Mouse (Mus musculus): ENCODE data around the gene Dcps.
"Not testable (repeated sequence)": the region's sequence is repeated elsewhere in the genome, so short reads cannot be mapped to it uniquely, and the experiment has no call there.

Gene Dcps

DNA sequence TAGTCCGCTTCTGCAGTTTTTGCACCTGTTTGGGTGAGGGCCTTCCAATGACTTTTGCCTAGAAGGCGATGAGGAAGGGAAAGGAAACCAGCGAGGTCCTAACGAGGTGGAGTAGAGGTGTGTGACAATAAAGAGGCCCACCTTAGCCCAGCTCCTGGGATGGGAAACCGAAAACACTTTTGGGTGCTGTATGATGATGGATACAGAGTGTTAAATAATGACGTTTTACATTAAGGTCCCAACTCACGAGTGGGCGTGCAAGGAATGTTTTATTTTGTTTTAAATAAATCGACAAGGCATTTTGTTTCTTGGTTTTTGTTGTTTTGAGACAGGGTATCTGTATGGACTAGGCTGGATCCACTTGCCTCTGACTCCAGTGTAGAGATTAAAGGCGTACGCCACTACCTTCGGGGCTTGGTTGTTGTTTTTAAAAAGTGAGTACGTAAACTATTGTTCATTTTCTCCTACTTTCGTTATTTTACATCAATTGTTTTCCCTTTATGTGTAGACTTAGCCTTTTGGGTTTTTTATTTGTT, 331 bp upstream of the Dcps start:
- DNase-seq, result no peak

DNA sequence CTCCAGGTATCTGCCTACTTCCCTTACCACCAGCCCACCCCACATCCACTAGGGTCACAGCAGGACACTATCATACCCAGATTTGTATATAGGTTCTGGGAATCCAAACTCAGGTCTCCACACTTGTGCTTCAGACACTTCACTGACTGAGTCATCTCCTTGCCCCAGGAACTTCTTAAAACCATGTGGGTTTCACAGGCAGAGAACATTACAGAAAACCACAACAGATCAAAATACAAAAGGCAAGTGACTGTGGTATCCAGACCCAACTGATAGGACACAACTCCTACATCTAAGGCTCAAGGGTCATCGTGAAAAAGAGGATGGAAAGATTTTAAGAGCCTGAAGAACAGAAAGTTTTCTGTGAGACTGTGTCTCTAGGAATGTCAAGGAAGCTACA, 2.5 kb downstream of the Dcps start:
- DNase-seq, result no peak

DNA sequence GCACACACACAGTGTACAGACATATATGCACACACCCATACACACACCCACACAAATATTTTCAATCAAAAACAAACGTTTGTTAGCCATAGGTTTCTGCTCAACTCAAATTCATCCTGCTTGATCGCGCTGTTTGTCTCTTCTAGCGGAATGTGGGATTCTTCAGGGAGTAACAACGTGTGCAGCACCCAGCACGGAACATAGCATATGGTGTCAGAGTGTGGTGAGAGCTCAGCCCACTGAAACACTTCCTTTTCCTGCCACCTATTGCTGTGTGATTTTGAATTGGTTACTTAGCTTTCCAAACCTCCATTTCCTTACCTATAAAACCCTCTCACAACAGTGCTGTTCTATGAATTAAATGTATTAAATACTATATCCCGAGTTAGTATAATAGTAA, 5.8 kb downstream of the Dcps start:
- DNase-seq, result peak; percentile 24

DNA sequence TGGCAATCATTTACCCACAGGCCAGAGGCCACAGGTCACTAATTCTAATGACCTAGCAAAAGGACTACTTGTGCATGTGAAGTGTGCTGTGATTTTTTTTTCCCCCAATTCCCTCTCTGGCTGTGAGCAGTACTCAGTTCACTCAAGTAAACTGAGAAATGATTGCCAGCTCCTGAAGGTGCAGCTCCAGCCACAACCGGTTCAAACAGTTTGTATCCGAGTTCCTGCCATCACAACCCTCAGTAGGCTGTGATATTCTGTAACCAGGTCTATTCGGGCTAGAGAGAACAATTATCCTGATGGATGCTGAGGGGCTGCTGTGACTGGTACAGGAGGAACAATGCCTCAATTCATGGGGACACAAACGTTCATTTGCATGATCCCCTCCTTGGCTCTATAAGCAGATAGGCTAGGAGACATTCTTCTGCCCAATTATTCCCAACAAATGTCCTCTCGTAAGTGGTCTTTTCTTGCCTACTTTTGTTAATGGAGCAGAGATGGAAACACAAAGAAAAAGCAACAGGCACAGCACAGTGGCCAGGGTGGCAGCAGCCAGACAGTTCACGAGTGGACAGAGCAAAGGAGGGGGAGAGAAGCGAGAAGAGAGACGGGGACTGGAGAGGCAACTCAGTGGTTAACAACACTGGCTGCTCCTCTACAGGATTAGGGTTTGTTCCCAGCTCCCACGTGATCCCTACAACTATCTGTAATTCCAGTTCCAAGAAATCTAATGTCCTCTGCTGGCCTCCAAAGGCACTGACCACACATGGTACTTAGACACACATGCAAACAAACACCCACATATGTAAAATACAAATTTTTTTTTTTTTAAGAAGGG, 8.8 kb downstream of the Dcps start:
- no peak for DNase-seq

DNA sequence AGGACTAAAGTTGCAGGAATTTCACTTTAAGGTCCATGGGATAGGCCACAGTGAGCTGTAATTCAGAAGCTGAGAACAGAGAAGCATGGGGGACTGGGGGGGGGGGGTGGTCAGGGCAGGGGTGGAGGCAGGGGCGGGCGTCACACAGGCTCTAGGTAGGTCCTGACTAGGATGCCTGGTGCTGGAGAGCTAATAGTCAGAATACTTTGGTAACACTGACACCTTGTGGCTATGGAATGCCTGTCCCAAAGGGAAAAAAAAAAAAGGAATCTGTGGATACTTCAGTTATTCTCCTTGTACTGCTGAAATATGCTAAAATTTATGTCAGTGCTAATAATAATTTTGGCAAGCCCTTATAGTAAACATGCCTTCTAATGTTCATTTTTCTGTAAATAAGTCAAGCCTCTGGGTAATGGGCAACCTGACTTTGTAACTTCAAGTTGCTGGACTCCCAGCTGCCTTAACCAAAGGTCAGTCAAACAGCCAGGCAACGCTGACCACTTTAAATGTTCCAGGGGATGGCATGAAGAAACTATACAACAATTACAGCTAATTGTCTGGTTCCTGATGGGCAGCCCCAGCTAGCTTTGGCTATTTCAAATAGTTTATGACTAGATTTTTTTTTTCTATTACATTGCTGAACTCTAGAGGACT, 9.6 kb downstream of the Dcps start:
- no peak for DNase-seq

DNA sequence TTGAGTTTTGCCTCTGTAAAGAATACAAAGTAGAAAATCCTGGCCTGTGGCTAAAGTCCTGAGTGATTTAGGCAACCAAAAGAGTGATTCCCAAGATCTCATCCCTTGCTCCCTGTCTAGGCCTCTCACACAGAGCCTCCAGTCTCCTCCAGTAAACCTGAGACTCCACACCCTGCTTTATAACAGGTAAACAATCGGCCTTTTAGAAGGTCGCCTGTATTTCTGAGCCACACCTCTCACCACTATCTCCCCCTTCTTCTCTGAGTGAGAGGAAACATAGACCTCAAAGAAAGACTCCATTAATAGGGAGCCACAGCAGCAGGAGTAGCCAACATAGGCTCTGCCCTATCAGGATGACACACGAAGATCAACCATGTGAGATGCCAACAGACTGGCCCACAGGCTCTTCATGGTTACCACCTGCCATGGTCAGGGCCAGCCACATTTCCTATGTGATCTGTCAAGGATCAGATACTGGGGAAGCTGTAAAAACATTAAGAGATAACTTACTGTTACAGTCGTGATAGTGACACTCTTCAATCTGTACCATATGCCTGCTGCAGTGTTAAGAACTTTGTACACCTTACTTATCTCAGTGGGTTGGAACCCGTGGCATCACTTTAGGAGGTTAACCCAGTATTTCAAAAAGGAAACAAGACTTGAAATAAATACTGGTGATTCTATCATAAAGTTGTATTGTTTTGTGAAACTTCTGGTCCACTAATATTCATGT, 11.6 kb downstream of the Dcps start:
- DNase-seq, result no peak

DNA sequence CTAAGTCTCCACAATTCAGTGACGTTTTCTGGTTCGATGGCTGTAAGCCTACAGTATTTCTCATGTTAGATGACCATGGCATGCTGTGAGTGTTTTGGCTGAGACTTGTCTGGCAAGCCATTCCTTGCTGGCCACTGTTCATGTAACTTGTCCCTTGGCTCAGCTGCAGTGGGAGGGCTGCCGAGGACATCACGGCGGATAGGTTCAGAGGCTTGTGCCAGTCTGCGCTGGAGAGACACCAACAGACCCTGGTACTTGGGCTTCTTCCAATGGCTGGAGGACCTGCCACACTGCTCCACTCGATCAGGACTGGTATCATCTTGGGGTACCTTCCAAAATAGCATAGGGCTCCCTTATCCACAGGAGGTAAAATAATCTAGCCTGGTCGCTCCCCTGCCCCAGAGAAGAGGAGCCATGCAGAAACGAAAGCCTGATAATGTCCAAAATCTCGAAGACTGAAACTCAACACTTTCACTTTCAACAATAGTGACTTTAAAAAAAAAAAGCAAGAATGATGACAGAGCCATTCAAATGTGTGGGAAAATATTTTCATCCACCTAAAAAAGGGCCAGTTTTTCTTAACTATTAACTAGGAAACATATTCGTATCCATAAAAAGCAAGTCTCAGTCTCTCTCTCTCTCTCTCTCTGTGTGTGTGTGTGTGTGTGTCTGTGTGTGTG, 12.7 kb downstream of the Dcps start:
- peak; percentile 28 for DNase-seq

DNA sequence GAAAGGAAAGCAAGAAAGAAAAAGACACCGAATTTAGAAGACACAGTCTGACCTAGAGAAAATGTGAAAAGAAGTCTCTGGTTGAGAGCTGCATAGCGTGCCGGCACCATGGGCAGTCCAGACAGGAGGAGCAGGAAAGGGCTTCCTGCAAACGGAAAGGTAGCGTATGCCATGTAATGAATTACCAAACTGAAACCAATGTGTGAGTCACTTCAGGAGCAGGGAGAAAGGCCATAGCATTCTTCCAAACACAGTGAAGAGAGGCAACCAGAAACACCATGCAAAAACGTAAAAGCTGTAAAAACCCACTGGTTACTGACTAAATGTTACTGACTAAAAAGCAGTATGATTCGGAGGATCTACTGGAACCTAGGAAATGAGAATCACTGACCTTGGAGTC, 14.1 kb downstream of the Dcps start:
- no peak for DNase-seq

DNA sequence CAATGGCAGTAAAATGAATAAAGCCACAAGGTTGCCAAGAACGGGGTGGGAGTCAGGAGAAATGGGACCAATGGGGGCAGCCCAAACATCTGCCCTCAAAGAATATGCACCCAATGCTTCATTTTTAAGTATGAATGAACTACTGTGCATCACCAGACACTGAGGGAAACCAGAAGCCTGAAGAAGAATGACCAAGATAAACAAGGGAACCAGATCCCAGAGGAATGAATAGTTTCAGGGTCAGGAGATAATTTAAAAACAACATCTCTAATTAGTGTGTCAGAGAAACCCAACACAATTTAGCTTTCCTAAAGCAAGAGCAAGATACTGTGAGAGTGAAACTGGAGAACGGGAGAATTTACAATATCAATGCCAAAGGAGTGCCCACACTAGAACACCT, 15.2 kb downstream of the Dcps start:
- no peak for DNase-seq

DNA sequence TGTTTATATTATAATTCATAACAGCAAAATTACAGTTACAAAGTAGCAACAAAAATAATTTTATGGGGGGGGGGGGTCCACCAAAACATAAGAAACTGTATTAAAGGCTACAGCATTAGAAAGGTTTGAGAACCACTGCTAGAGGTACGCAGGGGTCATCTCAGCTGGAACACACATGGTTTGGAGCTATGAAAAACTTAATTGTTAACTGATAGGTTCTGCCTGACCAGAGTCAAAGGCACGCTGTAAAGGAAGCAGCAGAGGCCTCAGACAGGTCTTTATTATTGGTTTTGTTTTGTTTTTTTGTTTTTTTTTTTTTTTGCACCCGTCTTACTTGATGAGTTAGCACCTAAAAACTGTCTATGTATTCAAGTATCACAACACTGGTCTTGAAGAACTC, 17.4 kb downstream of the Dcps start:
- no peak for DNase-seq

DNA sequence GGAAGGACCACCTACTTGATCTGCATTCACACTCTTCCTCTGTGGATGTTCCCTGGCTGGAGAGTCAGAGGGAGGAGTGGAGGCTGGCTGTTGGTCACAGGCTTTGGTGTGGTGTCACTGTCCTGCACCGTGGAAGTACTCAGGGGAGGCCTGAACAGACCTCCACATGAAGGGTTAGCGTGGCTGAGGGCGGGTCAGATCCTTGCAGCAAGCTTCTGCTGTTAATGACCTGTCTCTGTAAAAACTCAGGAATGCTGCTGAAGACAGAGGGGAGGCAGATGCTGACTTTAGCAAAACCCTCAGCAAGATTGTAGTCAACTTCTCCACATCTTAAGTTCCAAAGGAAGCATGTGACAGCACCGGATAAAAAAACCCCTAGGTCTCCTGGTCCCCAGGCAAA, 19.0 kb downstream of the Dcps start:
- no peak for DNase-seq

DNA sequence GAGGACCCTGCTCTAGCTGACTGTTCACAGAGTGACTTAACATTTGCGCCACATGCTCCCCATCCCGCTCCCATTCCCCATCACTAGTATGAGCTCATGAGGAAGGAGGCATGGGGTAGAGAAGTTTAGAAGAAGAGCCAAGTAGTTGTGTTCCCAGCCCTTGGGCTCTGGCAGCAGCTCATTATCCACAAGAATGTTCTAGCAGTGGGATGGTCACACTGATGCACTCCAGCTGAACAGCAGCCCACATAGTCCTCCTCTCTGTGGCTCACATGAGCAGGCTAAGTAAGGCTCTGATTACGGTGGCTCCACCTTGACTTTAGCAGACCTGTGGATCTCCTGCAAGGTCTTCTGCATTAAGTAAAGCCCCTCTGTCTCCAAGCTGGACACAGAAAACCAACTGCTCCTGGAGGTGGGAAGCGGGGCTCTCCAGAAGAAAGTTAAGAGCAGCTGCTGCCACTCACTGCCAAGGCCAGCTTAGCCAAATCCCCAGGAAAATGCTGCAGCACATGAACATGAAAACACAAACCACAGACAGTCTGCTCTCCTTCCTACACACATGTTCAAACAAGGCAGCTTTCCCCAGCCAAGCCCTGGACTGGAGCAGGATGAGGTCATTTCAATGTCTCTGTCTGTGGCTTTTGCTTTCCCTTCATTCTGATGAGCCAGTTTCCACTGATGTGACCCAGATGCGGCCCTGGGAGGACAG, 19.7 kb downstream of the Dcps start:
- peak; percentile 45 for DNase-seq

DNA sequence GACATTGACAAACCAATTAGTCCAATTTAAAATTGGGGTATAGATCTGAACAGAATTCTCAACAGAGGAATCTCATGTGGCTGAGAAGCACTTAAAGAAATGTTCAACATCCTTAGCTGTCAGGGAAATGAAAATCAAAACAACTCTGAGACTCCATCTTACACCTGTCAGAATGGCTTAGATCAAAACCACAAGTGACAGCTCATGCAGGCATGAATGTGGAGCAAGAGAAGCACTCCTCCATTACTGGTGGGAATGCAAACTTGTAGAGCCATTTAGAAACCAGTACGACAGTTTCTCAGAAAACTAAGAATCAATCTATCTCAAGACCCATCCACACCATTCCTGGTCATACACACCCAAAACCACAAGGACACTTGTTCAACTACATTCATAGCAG, 22.9 kb downstream of the Dcps start:
- DNase-seq, result no peak

DNA sequence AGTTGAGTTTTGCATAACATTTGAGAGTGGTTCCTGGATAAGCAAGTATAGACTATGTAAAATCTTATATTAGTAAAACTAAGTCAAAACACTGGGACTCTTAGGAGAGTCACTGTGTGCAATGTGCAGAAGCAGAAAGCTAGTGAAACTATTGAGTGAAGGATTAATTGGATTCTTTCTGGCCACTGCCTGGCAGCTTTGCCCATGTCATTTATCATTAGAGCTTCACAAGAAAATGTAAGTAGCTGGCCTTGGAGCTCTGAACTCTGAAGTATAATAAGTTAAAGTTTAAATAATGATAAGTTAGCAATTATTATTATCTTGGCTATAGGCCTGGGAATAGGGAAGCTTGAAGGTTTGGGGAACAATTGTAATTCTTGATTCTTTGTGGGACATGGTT, 27.0 kb downstream of the Dcps start:
- not testable (repeated sequence) for DNase-seq

DNA sequence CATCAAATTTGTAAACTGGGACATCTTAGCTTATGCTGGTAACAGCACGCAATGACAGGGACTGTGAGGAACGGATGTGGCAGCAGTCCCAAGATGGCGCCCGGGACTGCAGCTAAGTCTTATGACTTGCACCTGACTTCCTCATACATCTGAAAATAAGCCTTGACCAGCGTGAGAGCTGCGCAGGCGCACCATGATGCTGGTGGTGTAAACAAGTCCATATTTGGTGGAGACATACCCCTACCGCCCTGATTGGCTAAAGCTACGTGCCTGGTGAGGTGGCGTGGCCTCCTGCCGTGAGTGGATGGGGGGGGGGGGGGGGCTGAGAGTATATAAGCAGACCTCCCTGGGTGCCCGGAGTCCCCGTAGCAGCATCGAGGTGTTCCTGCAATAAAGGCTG, 28.6 kb downstream of the Dcps start:
- DNase-seq, result not testable (repeated sequence)

DNA sequence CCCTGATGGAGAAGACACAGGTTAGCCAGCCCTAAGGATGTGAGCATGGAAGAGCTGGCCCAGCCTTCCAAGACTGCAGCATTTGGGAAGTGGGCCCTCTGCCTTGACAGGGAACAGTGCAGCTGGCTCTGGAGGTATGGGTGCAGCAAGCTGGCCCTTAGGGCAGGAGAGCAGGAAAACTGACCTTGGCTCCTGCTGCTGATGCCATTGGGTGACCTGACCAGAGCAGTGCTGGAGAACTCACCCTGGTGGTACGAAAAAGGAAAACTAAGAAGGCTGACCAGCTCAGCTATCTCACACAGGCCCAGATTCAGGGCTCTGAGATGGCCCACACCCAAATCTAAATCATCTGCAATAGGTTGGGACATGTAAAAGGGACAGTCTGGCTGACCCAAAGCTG, 30.0 kb downstream of the Dcps start:
- DNase-seq, result no peak

DNA sequence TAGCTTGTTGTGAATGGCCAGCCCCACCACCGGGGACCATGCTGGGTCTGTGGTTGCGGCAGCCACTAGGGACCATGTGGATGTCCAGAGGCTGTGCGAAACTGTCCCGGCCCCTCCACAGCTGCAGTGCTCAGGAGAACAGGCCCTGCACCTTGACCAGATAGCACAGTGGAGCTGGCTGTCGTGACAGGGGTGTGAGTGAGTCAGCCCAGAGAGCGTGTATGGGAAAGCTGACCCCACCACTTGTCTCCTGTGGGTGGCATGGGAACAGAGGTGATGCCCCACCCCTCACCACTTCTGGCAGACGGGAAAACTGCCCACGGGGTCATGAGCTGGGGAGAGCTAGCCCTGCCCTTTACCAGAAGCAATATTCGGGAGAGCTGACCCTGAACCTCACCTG, 30.7 kb downstream of the Dcps start:
- no peak for DNase-seq

DNA sequence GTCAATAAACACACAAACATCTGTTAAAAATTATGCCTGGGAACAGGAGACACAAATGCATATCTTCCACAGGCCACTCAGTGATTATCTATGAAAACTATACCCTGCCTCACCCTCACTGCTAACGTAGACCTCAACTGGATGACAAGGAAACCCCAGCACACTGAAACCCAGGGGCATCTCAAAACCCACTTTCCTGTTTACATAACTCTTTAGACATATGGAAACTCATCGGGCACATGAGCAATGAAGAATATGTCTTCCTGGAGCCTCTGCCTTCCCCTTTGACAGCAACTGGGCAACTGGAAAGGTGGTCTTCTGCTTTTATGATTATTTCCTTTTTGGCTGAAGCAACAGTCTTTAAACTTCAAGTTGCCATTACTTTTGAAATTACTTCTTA, 33.6 kb downstream of the Dcps start:
- no peak for DNase-seq

DNA sequence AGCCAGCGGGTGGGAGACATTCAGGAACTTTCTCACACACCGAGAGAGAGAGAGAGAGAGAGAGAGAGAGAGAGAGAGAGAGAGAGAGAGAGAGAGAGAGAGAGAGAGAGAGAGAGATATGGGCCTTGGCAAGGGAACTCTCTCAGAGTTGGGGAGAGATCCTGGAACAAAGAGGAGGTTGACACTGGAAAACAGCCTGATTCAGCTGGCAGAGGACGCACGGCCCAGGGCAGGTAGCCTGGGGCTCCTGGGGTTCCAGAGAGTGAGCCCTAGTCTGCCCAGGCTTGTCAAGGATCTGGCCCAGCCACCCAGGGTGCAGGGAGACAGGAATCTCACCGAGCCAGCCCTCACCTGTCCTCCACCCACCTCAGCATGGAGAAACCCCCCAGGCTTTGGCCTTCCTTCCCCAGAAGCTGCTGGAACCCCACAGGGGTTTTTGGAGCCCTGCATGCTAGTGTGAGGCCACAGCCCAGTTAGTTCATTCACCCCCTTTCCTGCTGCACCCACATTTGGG, 36.6 kb downstream of the Dcps start:
- no peak for DNase-seq

DNA sequence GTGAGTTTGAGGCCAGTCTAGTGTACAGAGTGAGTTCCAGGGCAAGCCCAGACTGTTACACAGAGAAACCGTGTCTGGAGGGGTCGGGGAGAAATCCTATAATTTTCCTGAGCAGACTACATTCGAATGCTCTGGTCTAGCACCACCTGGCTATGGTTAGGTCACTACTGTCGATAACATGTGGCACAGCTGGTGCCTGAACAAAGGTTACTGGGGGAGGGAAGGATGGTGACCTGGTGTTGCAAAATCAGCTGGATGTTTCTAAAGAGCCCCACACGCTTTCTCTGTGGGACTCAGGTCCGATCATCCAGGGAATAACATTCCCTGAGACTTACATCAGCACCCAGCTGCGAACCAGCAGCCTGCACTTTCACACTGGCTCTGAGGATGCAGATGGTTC, 37.8 kb downstream of the Dcps start:
- DNase-seq, result no peak

DNA sequence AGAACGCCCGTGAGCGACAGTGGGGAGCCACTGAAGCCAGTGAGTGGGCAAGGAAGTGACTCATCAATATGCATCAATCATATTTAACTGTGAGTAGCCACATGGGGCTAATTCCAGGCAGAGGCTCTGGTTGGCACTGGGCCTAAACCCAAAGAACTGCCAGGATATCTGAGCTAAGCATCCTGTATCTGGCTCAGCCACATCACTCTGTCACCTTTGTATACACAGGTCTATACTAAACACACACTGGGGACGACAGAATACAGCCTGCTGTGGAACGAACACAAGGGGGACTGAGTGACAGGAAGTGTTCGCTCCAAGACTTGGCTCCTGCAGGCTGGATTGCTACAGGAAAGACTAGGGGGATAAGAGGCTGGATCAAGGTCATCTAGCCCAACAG, 40.3 kb downstream of the Dcps start:
- DNase-seq, result peak; percentile 19
